Mouse (Mus musculus) gastrocnemius, postnatal 25 days (tissue): ENCODE measurements around the gene Ublcp1. TPM values are rescaled to one million over a fixed set of nuclear protein-coding genes. Genes with fewer than 3 reads are reported as not detected.
"Not testable (repeated sequence)": the region's sequence is repeated elsewhere in the genome, so short reads cannot be mapped to it uniquely, and the experiment has no call there.

Source experiments
- DNase-seq: peaks from one replicate; pipeline ENCODE4 v3.0.0; 2022
- total RNA-seq, 2 experiments: library from RNA; stranded (reverse); gene quantifications; 1 replicate in 1 of 2; 2 replicates in 1 of 2; pipeline ENCODE4 v1.2.3; 2021

The Ublcp1 gene
- total RNA-seq, 2 experiments from 2014 or later = 26.6 to 28.8 TPM

- DNase-seq = no peak
Measured at GRCm38 (mm10) chr11:44494643-44495323, 24.5 kb upstream of the Ublcp1 start.

GRCm38 (mm10) chr11:44489117-44489516, 18.8 kb upstream of the Ublcp1 start:
- DNase-seq = no peak

GRCm38 (mm10) chr11:44485089-44485736, 14.9 kb upstream of the Ublcp1 start:
- no peak for DNase-seq

- DNase-seq = no peak
Measured at GRCm38 (mm10) chr11:44480246-44480645, 9.9 kb upstream of the Ublcp1 start.

- DNase-seq = no peak
Measured at GRCm38 (mm10) chr11:44478382-44478781, 8.1 kb upstream of the Ublcp1 start.

GRCm38 (mm10) chr11:44476445-44476844, 6.1 kb upstream of the Ublcp1 start:
- DNase-seq = no peak

- no peak for DNase-seq
Measured at GRCm38 (mm10) chr11:44475467-44475866, 5.2 kb upstream of the Ublcp1 start.

- no peak for DNase-seq
Measured at GRCm38 (mm10) chr11:44471337-44471995, 1.2 kb upstream of the Ublcp1 start.

GRCm38 (mm10) chr11:44469646-44470431, 459 bp downstream of the Ublcp1 start:
- no peak for DNase-seq

- no peak for DNase-seq
Measured at GRCm38 (mm10) chr11:44468306-44468790, 1.9 kb downstream of the Ublcp1 start.

- DNase-seq = no peak
Measured at GRCm38 (mm10) chr11:44466949-44467442, 3.3 kb downstream of the Ublcp1 start.

- DNase-seq = no peak
Measured at GRCm38 (mm10) chr11:44461493-44461892, 8.8 kb downstream of the Ublcp1 start.

- DNase-seq = no peak
Measured at GRCm38 (mm10) chr11:44453423-44453822, 16.9 kb downstream of the Ublcp1 start.

GRCm38 (mm10) chr11:44452016-44452415, 18.3 kb downstream of the Ublcp1 start:
- not testable (repeated sequence) for DNase-seq

GRCm38 (mm10) chr11:44451046-44451445, 19.3 kb downstream of the Ublcp1 start:
- DNase-seq = no peak

- DNase-seq = no peak
Measured at GRCm38 (mm10) chr11:44437786-44438185, 32.5 kb downstream of the Ublcp1 start.

GRCm38 (mm10) chr11:44430036-44430435, 40.3 kb downstream of the Ublcp1 start:
- DNase-seq = no peak

GRCm38 (mm10) chr11:44427951-44428350, 42.3 kb downstream of the Ublcp1 start:
- no peak for DNase-seq

GRCm38 (mm10) chr11:44425626-44426025, 44.7 kb downstream of the Ublcp1 start:
- DNase-seq = no peak

- no peak for DNase-seq
Measured at GRCm38 (mm10) chr11:44425006-44425405, 45.3 kb downstream of the Ublcp1 start.

- DNase-seq = no peak
Measured at GRCm38 (mm10) chr11:44423955-44424354, 46.3 kb downstream of the Ublcp1 start.

GRCm38 (mm10) chr11:44423261-44423660, 47.0 kb downstream of the Ublcp1 start:
- DNase-seq = no peak
